Mouse (Mus musculus) MEL (cell line): ENCODE measurements at regions not wholly inside any gene's neighbourhood (a gene's known extent, or its start where the extent isn't known, plus 50 kb on each side); places are given as distances from the start of the nearest gene placed in this dataset.

Experiments used
- CHD2 ChIP-seq: IDR thresholded peaks from 2 replicates; pipeline ENCODE4 v1.6.1; 2011; ENCODE audit warnings: low read length, improper control_type of control experiment
- CTCF ChIP-seq, 3 experiments: IDR thresholded peaks in 2 of 3; conservative IDR thresholded peaks in 1 of 3; 2 replicates each; pipeline ENCODE4 v1.5.1; 2011 to 2012; ENCODE audit warnings: low read length in 3 of 3, low read depth in 2 of 3, mild to moderate bottlenecking in 2 of 3, improper control_type of control experiment in 1 of 3, inconsistent platforms in 1 of 3, mixed read lengths in 1 of 3, moderate library complexity in 1 of 3; ENCODE audit not compliant: control insufficient read depth in 1 of 3, insufficient read depth in 1 of 3, poor library complexity in 1 of 3, severe bottlenecking in 1 of 3
- EP300 ChIP-seq, 2 experiments: IDR thresholded peaks; 2 replicates each; pipeline ENCODE4 v1.6.1; 2011; ENCODE audit warnings: improper control_type of control experiment in 2 of 2, low read length in 2 of 2, low read depth in 1 of 2, mild to moderate bottlenecking in 1 of 2
- ETS1 ChIP-seq: IDR thresholded peaks from 2 replicates; pipeline ENCODE4 v1.6.1; 2012; ENCODE audit warnings: low read depth, mild to moderate bottlenecking, inconsistent platforms, low read length, improper control_type of control experiment, moderate library complexity
- GATA1 ChIP-seq: IDR thresholded peaks from 2 replicates; pipeline ENCODE4 v1.6.1; 2011; ENCODE audit warnings: low read depth, low read length, improper control_type of control experiment
- KAT2A ChIP-seq: conservative IDR thresholded peaks from 2 replicates; pipeline ENCODE4 v1.6.1; 2012; ENCODE audit warnings: low read depth, low read length, improper control_type of control experiment, inconsistent platforms
- MYC ChIP-seq: IDR thresholded peaks from 2 replicates; pipeline ENCODE4 v1.6.1; 2011; ENCODE audit warnings: low read depth, mild to moderate bottlenecking, low read length, improper control_type of control experiment, moderate library complexity
- NELFE ChIP-seq: IDR thresholded peaks from 2 replicates; pipeline ENCODE4 v1.6.1; 2011; ENCODE audit warnings: low read depth, low read length, improper control_type of control experiment
- POLR2A ChIP-seq, 2 experiments: IDR thresholded peaks; 2 replicates each; pipeline ENCODE4 v1.6.1; 2011 to 2012; ENCODE audit warnings: low read length in 2 of 2, mild to moderate bottlenecking in 2 of 2, control low read depth in 1 of 2, improper control_type of control experiment in 1 of 2, low read depth in 1 of 2, moderate library complexity in 1 of 2; ENCODE audit not compliant: control insufficient read depth in 1 of 2, insufficient read depth in 1 of 2, poor library complexity in 1 of 2
- RAD21 ChIP-seq: IDR thresholded peaks from 2 replicates; pipeline ENCODE4 v1.6.1; 2011; ENCODE audit warnings: mild to moderate bottlenecking, low read depth, low read length, improper control_type of control experiment
- SIN3A ChIP-seq: IDR thresholded peaks from 2 replicates; pipeline ENCODE4 v1.6.1; 2012; ENCODE audit warnings: low read length, improper control_type of control experiment, inconsistent platforms
- TAL1 ChIP-seq: IDR thresholded peaks from 2 replicates; pipeline ENCODE4 v1.6.1; 2012; ENCODE audit warnings: mild to moderate bottlenecking, inconsistent platforms, low read length, moderate library complexity, mixed read lengths
- UBTF ChIP-seq: IDR thresholded peaks from 2 replicates; pipeline ENCODE4 v1.6.1; 2012; ENCODE audit warnings: low read depth, mild to moderate bottlenecking, inconsistent platforms, low read length, improper control_type of control experiment, moderate library complexity, borderline replicate concordance; ENCODE audit not compliant: insufficient read depth

- no peak for TF ChIP-seq POLR2A (IDR thresholded peaks at IDR 0.05; ENCODE audit: control insufficient read depth in 1 of 2, insufficient read depth in 1 of 2, low read depth in 1 of 2, low read length in 2 of 2, poor library complexity in 1 of 2)
- TF ChIP-seq EP300 (IDR thresholded peaks at IDR 0.05; ENCODE audit: low read depth in 1 of 2, low read length in 2 of 2): peak; percentile 75 to 77; a peak in 3 of 4 replicates
- no peak for TF ChIP-seq CTCF (IDR thresholded peaks at IDR 0.05 in 2 of 3, conservative IDR thresholded peaks at IDR 0.05 in 1 of 3; ENCODE audit: control insufficient read depth in 1 of 3, insufficient read depth in 1 of 3, low read depth in 2 of 3, low read length in 3 of 3, poor library complexity in 1 of 3, severe bottlenecking in 1 of 3)
- TF ChIP-seq MYC: no peak
- no peak for TF ChIP-seq TAL1
- TF ChIP-seq GATA1: peak; percentile 74
- no peak for TF ChIP-seq SIN3A
- no peak for TF ChIP-seq KAT2A
- TF ChIP-seq CHD2: no peak
- TF ChIP-seq ETS1: peak; percentile 46; the same call in 1 of the 2 replicates
- no peak for TF ChIP-seq UBTF
- no peak for TF ChIP-seq RAD21
- TF ChIP-seq NELFE: no peak
Observed at GRCm38 (mm10) chr2:133474174-133474573, 77.8 kb upstream of the Bmp2 start.
